Mouse (Mus musculus) bone marrow macrophage, adult 2 months (primary cell): ENCODE results near the gene Anapc5.

Source experiments
- CTCF ChIP-seq: IDR thresholded peaks from 2 replicates; pipeline ENCODE4 v1.5.1; 2012; ENCODE audit warnings: low read depth, mild to moderate bottlenecking, low read length, moderate library complexity
- POLR2A ChIP-seq: IDR thresholded peaks from 2 replicates; pipeline ENCODE4 v1.6.1; 2012; ENCODE audit warnings: mild to moderate bottlenecking, low read depth, low read length, borderline replicate concordance

GRCm38 (mm10) chr5:122823976-122824375, 2.8 kb upstream of the Anapc5 start:
- TF ChIP-seq POLR2A = no peak
- TF ChIP-seq CTCF = no peak
